Mouse (Mus musculus): Measurements from ENCODE around the gene Adora3.

DNA sequence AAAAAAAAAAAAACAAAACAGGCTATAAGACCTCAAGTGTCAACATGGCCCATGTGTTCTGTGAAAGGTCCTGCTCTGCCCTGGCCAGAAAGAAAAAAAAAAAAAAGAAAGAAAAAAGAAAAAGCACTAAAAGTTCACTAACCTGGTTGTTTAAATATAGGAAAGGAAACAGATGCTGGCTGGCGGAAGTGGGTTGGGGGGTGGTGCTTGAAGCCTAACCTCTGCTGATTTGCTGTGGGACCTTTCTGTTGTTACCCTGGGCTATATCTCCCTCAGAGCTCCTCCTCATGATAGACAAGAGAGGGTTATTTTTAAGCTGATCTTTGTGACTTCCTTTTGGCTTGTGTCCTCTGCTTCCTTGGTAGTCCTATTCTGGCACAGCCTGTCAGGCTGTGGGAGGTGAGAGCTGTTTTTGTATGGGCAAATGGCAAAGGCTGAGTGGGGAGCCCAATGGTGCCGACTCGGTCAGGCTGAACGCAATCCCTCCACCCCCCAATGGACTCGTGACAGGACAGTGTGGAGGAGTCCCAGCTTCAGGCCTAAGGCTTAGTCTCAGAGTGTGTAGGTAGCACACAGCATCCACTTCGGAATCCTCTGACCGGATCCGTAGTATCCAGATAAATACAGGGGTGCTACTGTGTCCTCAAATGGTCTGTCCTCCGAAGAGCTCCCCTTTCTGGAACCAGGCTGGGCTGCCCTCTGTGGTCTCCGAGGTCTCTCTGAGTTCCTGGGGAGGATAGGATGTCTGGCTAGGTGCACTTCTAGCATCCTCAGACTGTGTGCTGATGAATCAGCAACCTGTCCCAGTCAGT is 21.3 kb downstream of the Adora3 start:
- TF ChIP-seq POLR2A (IDR thresholded peaks at IDR 0.05; ENCODE audit: low read depth, low read length) (no peak), CTCF (IDR thresholded peaks at IDR 0.05; ENCODE audit: extremely low read depth, insufficient read length, insufficient replicate concordance, low read depth, low read length) (no peak)
